Mouse (Mus musculus): ENCODE data around the gene Krtap10-10. TPM values are rescaled to one million over a fixed set of nuclear protein-coding genes. Genes with fewer than 3 reads are reported as not detected.
A peak's percentile ranks its signal among the peaks of the same experiment; 100 is the strongest.
"Not testable (repeated sequence)": the region's sequence is repeated elsewhere in the genome, so short reads cannot be mapped to it uniquely, and the experiment has no call there.

The Krtap10-10 gene
- not detected for total RNA-seq (2021)
- long read RNA-seq, experiment 1 = 0 reads
- long read RNA-seq, experiment 2 = 0 reads

DNA sequence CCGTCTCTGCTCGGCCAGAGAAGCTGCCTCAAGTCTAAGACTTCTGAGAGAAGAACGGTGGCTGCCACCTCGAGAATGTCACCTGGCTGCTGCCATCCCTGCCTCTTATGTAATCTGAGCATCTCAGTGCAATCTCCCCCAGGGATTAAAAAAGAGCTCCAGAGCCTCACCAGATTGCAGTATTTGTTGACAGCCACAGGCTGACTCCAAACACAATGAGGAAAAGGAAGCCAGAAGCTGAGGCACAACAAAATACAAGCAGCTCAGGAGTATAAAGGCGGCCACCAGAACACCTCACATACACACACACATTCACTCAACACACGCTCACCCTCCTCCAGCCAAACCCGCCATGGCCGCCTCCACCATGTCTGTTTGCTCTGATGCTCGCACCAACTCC, at the start of gene Krtap10-10:
Gene Krtap10-10, plus strand, starts transcription at position 301 of the 400 bp plus-strand sequence.
- DNase-seq (ENCODE audit: low spot score in 2 of 2) = no peak
- intact Hi-C loops (cut with DNase I) = no loop called here

- intact Hi-C loops (cut with DNase I); DNase-seq (ENCODE audit: low spot score in 2 of 2): not testable (repeated sequence)
Observed at GRCm38 (mm10) chr10:77787876-77788275, 47.9 kb upstream of the Krtap10-10 start, which contains the start of gene Gm7137. Gene Gm7137, minus strand, starts transcription at chr10:77788200.

DNA sequence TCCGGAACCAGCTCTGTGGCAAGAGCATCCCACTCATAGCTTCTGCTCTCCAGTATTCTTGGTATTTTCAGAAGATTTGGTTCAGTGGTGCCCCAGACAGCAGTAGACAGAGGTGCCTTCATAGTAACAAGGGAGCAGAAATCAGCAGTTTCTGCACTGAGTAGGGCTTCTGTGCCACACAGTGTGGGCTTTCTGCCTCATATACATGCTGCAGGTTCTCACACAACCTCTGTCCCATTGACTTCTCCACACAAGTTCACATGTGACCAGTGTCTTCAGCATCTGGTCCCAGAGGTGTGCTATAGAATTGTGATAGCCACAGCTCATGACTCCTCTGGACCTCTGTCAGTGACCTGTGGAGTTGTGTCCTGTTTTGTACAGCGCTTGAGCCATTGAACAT, 47.1 kb upstream of the Krtap10-10 start:
- DNase-seq (ENCODE audit: low spot score in 2 of 2) = no peak

DNA sequence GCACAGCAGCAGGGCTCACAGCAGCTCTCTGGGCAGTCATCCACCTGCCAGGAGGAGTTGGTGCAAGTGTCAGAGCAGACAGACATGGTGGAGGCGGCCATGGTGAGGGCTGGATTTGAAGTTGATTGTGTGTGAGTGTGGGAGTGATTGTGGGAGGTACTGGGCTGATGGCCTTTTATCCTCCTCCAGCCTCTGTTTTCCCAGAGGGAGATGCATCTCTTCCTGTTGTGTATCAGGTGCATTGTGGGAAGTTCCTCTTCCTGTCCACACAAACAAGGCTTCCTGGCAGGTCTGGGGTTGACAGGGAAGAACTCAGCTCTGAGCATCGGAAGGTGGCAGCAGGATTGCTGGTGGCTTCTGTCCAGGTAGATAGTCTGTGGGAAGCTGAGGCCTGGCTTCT, 40.8 kb upstream of the Krtap10-10 start, which contains the start of gene Gm9639:
Gene Gm9639, minus strand, starts transcription at position 101 of the 400 bp plus-strand sequence.
- no peak for DNase-seq (ENCODE audit: low spot score in 2 of 2)
- intact Hi-C loops (cut with DNase I) = no loop called here

More for the DNA sequence above, 47.1 kb upstream of the Krtap10-10 start:
- intact Hi-C loops (cut with DNase I) = no loop called here

GRCm38 (mm10) chr10:77797677-77798076, 38.1 kb upstream of the Krtap10-10 start:
- DNase-seq (ENCODE audit: low spot score in 2 of 2) = no peak
- intact Hi-C loops (cut with DNase I) = no loop called here

GRCm38 (mm10) chr10:77798164-77798920, 37.4 kb upstream of the Krtap10-10 start:
- intact Hi-C loops (cut with DNase I); DNase-seq (ENCODE audit: low spot score in 2 of 2): not testable (repeated sequence)

DNA sequence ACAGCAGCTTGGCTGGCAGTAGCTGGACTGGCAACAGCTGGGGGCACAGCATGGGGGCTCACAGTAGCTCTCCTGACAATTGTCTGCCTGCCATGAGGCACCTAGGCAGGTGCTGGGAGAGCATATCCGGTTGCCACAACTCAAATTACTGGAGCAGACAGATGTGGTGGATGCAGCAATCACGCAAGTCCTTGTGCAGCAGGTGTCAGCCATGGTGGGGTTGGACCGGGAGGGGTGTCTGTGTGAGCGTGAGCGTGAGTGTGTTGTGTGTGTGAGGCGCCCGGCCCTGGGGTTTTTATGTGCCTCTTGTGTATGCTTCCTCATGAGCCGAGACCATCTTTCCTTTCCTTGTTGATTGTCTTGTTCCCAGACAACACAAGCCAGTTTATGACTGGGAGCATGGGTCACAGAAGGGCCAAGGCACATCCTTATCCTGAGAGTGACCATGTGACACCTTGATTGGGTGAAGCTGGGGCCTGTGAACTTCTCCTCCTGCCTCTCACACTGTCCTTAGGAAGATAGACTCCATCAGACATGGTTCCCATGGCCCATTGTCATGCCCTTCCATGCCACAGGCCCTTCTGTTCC, 36.7 kb upstream of the Krtap10-10 start, which contains the start of gene Gm19668:
Gene Gm19668, minus strand, starts transcription at position 213 of the 588 bp plus-strand sequence.
- DNase-seq (ENCODE audit: low spot score in 2 of 2) = no peak
- intact Hi-C loops (cut with DNase I) = no loop called here

GRCm38 (mm10) chr10:77804095-77804494, 31.7 kb upstream of the Krtap10-10 start:
- intact Hi-C loops (cut with DNase I) = no loop called here
- no peak for DNase-seq (ENCODE audit: low spot score in 2 of 2)

DNA sequence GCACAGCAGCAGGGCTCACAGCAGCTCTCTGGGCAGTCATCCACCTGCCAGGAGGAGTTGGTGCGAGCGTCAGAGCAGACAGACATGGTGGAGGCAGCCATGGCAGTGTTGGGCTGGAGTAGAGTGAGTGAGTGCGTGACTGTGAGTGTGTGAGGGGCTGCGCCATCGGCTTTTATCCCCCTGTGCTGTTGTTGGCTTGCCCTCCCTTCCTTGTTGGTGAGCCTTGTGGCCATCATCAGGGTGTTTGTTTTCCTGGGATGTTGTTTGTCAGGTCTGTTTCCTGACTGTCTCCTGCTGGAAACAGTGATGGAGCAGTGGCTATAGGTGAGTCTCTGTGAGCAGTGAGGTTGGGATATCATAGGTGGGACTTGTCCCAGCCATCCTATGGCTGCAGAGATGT, 24.0 kb upstream of the Krtap10-10 start, which contains the start of gene Gm9507:
Gene Gm9507, minus strand, starts transcription at position 101 of the 400 bp plus-strand sequence.
- intact Hi-C loops (cut with DNase I) = no loop called here
- DNase-seq (ENCODE audit: low spot score in 2 of 2) = no peak

GRCm38 (mm10) chr10:77814382-77814781, 21.4 kb upstream of the Krtap10-10 start, which contains the start of gene Gm2696:
Gene Gm2696, plus strand, starts transcription at chr10:77814682.
- no peak for DNase-seq (ENCODE audit: low spot score in 2 of 2)
- intact Hi-C loops (cut with DNase I) = no loop called here

GRCm38 (mm10) chr10:77815514-77815913, 20.2 kb upstream of the Krtap10-10 start:
- DNase-seq (ENCODE audit: low spot score in 2 of 2) = peak in 1 of 2 experiments; percentile 36

DNA sequence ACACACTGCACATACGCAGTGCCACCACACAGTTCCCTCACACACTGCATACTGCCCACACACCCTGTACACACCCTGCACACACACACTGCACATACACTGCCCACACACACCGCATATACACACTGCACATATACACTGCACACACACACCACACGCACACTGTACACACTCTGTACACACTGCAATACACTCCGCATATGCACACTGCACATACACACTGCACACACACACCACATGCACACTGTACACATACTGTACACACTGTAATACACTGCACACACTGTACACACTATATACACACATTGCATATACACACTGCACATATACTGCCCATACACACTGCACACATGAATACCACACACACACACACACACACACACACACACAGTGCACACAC, 17.2 kb upstream of the Krtap10-10 start:
- DNase-seq (ENCODE audit: low spot score in 2 of 2) = no peak
- intact Hi-C loops (cut with DNase I) = no loop called here

More at GRCm38 (mm10) chr10:77815514-77815913, 20.2 kb upstream of the Krtap10-10 start:
- intact Hi-C loops (cut with DNase I) = no loop called here

GRCm38 (mm10) chr10:77819203-77819602, 16.5 kb upstream of the Krtap10-10 start:
- no peak for DNase-seq (ENCODE audit: low spot score in 2 of 2)
- intact Hi-C loops (cut with DNase I) = no loop called here

DNA sequence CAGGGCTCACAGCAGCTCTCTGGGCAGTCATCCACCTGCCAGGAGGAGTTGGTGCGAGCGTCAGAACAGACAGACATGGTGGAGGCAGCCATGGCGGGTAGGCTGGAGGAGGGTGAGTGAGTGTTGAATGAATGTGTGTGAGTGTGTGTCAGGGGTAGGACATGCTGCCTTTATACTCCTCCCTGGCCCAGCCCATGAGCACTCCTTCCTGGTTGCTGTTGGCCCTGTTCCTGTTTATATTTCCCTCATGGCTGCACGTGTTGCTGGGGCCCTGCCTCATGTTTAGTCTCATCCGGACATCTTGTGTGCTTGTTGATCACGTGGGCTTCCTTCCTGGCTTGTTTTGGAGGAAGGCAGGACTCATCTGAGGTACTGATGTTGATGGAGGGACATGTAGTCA, 8.8 kb upstream of the Krtap10-10 start, which contains the start of gene Krtap10-4:
Gene Krtap10-4, minus strand, starts transcription at position 145 of the 400 bp plus-strand sequence.
- DNase-seq (ENCODE audit: low spot score in 2 of 2) = no peak

GRCm38 (mm10) chr10:77839006-77839405, 3.3 kb downstream of the Krtap10-10 start:
- DNase-seq (ENCODE audit: low spot score in 2 of 2) = no peak
- intact Hi-C loops (cut with DNase I) = no loop called here

More for the DNA sequence above, 8.8 kb upstream of the Krtap10-10 start, which contains the start of gene Krtap10-4:
- intact Hi-C loops (cut with DNase I) = no loop called here

- DNase-seq (ENCODE audit: low spot score in 2 of 2) = no peak
- intact Hi-C loops (cut with DNase I) = no loop called here
Observed at GRCm38 (mm10) chr10:77846503-77846902, 10.8 kb downstream of the Krtap10-10 start, which contains the start of gene Gm36176. Gene Gm36176, plus strand, starts transcription at chr10:77846803.

DNA sequence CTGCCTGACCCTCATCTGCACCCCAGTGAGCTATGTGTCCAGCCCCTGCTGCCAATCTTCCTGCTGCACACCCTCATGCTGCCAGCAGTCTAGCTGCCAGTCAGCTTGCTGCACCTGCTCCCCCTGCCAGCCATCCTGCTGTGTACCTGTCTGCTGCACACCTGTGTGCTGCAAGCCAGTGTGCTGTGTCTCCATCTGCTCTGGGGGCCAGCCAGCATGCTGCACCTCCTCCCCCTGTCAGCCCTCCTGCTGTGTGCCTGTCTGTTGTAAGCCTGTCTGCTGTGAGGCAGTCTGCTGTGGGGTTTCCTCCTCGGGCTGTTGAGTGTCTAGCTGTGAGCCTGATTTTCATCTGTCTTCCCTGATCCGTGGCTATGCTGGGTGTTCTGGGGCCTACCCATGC, 11.2 kb downstream of the Krtap10-10 start:
- no peak for DNase-seq (ENCODE audit: low spot score in 2 of 2)
- intact Hi-C loops (cut with DNase I) = no loop called here

- no peak for DNase-seq (ENCODE audit: low spot score in 2 of 2)
- intact Hi-C loops (cut with DNase I) = no loop called here
Observed at GRCm38 (mm10) chr10:77847538-77847937, 11.8 kb downstream of the Krtap10-10 start.

GRCm38 (mm10) chr10:77852559-77852958, 16.8 kb downstream of the Krtap10-10 start, which contains the start of gene Gm10318:
Gene Gm10318, plus strand, starts transcription at chr10:77852859.
- DNase-seq (ENCODE audit: low spot score in 2 of 2) = no peak
- intact Hi-C loops (cut with DNase I) = no loop called here

DNA sequence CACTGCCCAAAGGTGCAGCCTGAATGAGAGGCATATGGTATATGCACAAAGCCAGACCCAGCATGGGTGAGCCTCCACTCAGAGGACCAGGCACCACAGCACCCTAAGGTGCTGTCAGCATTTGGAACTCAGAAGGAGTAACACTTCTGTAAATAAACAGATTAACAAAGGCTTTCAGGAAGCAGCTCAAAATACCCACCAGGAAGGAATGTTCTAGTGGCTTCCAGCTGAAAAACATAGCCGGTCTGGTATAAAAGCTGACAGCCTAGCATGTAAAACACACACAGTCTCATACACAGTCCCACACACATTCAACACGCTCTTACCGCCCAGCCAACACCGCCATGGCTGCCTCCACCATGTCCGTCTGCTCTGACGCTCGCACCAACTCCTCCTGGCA, 25.9 kb downstream of the Krtap10-10 start, which contains the start of gene Gm3285:
Gene Gm3285, plus strand, starts transcription at position 301 of the 400 bp plus-strand sequence.
- DNase-seq (ENCODE audit: low spot score in 2 of 2) = no peak
- intact Hi-C loops (cut with DNase I) = no loop called here
